Mouse (Mus musculus) cortical plate, adult 2 months (tissue): ENCODE results near the gene Xcr1.

ENCODE experiments used
- CTCF ChIP-seq: fragments of 200-500 bp; IDR thresholded peaks from 2 replicates; pipeline ENCODE4 v1.5.1; 2011; ENCODE audit warnings: mild to moderate bottlenecking, control low read depth, low read length; ENCODE audit not compliant: insufficient read depth; ENCODE audit errors: extremely low read depth
- POLR2A ChIP-seq: fragments of 200-500 bp; IDR thresholded peaks from 2 replicates; pipeline ENCODE4 v1.6.1; 2011; ENCODE audit warnings: mild to moderate bottlenecking, low read length, control low read depth; ENCODE audit not compliant: insufficient read depth; ENCODE audit errors: extremely low read depth

DNA sequence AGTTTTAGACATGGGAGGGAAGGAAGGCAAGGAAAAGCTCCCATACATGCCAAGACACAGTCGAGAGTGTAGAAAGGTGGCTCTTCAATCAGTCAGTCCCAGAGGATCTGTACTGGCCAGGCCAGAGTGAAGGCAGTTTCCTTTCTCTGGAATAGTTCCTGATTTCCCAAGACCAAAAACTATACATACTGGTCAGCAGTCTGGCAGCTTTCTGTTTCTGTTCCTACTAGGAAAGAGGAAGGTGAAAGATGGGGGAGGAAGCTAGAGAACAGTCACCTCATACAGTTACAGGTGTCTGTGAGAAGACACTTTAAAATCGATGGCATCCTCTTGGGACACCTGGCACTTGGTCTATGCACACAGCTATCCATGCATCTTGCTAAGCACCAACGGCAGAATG, 46.4 kb downstream of the Xcr1 start:
- TF ChIP-seq CTCF = no peak
- TF ChIP-seq POLR2A = no peak
